Mouse (Mus musculus) thymus, adult 2 months (tissue): ENCODE data around the gene Krt10. TPM values are rescaled to one million over a fixed set of nuclear protein-coding genes. Genes with fewer than 3 reads are reported as not detected.

ENCODE experiments used
- DNase-seq: peaks from one replicate; pipeline ENCODE4 v3.0.0; 2021
- H3K27ac ChIP-seq: fragments of 200-500 bp; 2 replicates; pipeline ENCODE4 v1.5.1; 2012; ENCODE audit warnings: low read length, control low read depth; ENCODE audit not compliant: control insufficient read depth, insufficient read depth
- H3K27me3 ChIP-seq: fragments of 200-500 bp; 2 replicates; pipeline ENCODE4 v1.6.1; 2012; ENCODE audit warnings: mild to moderate bottlenecking, low read length, moderate library complexity, mixed read lengths; ENCODE audit not compliant: control insufficient read depth, insufficient read depth
- H3K36me3 ChIP-seq: fragments of 200-500 bp; 2 replicates; pipeline ENCODE4 v1.6.1; 2012; ENCODE audit warnings: mild to moderate bottlenecking, low read length, moderate library complexity; ENCODE audit not compliant: control insufficient read depth, insufficient read depth
- H3K4me1 ChIP-seq: fragments of 200-500 bp; replicated peaks from 2 replicates; pipeline ENCODE4 v1.6.1; 2012; ENCODE audit warnings: low read length; ENCODE audit not compliant: control insufficient read depth, insufficient read depth
- H3K4me3 ChIP-seq: fragments of 200-500 bp; 2 replicates; pipeline ENCODE4 v1.5.1; 2012; ENCODE audit warnings: mild to moderate bottlenecking, low read length, control low read depth, moderate library complexity; ENCODE audit not compliant: control insufficient read depth, insufficient read depth
- CTCF ChIP-seq: fragments of 200-500 bp; IDR thresholded peaks from 2 replicates; pipeline ENCODE4 v1.5.1; 2012; ENCODE audit warnings: mild to moderate bottlenecking, control low read depth, low read length, moderate library complexity, borderline replicate concordance; ENCODE audit not compliant: control insufficient read depth, poor library complexity, insufficient read depth; ENCODE audit errors: extremely low read depth
- POLR2A ChIP-seq: fragments of 200-500 bp; IDR thresholded peaks from 2 replicates; pipeline ENCODE4 v1.6.1; 2012; ENCODE audit warnings: mild to moderate bottlenecking, low read length, control low read depth, moderate library complexity; ENCODE audit not compliant: control insufficient read depth, poor library complexity, insufficient read depth; ENCODE audit errors: extremely low read depth
- WGBS: fragments of 180-500 bp; shearing (Covaris S2); methylation state at CpG from one replicate; pipeline ENCODE4 v1.1.7; 2018; 5-methylcytosine and 5-hydroxymethylcytosine counted together
- polyA plus RNA-seq: library from polyadenylated mRNA; depleted of rRNA; stranded (reverse); fragments of >200 nt; gene quantifications from 2 replicates; pipeline ENCODE4 v1.2.3, GENCODE M21; 2012

Krt10 gene
- polyA plus RNA-seq, 1 experiment: 6.4 TPM

GRCm38 (mm10) chr11:99374803-99375202 is 14.4 kb downstream of the Krt10 start, which contains the start of gene Krt28:
TSS of gene Krt28 (minus strand) at chr11:99374903.
- TF ChIP-seq POLR2A (no peak), CTCF (no peak)
- no peak within 1 kb of the TSS for H3K27ac ChIP-seq
- no peak within 1 kb of the TSS for H3K4me3 ChIP-seq
- no peak for DNase-seq
- 85% methylated on average over 13 of the region's 13 CpGs for WGBS
- no peaks in the 10 kb centered on the region for H3K36me3 ChIP-seq
- H3K27me3 ChIP-seq: no peaks in the 10 kb centered on the region
- peaks cover 7% of the 10 kb centered on the region for H3K4me1 ChIP-seq

GRCm38 (mm10) chr11:99369853-99370451 is 19.2 kb downstream of the Krt10 start:
- 58% methylated on average over 8 of the region's 8 CpGs for WGBS
- no peaks in the 10 kb centered on the region for H3K36me3 ChIP-seq
- H3K4me1 ChIP-seq: peaks cover 12% of the 10 kb centered on the region
- no peak overlapping the region for H3K4me3 ChIP-seq
- TF ChIP-seq POLR2A (no peak), CTCF (no peak)
- peak; percentile 4 for DNase-seq
- H3K27ac ChIP-seq: no peak overlapping the region
- no peaks in the 10 kb centered on the region for H3K27me3 ChIP-seq

GRCm38 (mm10) chr11:99369229-99369628 is 19.9 kb downstream of the Krt10 start:
- TF ChIP-seq CTCF (no peak), POLR2A (no peak)
- H3K4me1 ChIP-seq: peaks cover 12% of the 10 kb centered on the region

DNA sequence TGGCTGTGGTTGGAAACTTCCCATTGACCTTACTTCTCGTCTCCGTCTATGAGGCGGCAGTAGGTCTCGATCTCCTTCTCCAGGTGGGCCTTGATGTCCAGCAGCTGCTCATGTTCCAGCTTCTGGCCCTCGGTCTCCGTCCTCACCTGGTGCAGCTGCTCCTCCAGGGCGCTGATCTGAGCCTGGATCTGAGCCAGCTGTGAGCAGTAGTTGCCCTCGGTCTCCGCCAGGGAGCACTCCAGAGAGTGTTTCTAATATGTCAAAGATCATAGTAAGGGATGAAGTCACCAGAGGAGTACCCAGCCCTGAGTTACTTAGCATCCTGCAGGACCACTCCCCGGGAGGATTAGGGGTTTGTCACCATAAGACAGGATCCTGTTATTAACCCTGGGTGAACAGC is 22.4 kb downstream of the Krt10 start:
- 54% methylated on average over 10 of the region's 10 CpGs for WGBS
- TF ChIP-seq CTCF (no peak), POLR2A (no peak)
- Histone ChIP-seq H3K27ac (no peak overlapping the region), H3K27me3 (no peaks in the 10 kb centered on the region), H3K36me3 (no peaks in the 10 kb centered on the region), H3K4me3 (no peak overlapping the region), H3K4me1 (peaks cover 12% of the 10 kb centered on the region)
- DNase-seq: peak; percentile 21

More at GRCm38 (mm10) chr11:99369229-99369628, 19.9 kb downstream of the Krt10 start:
- Histone ChIP-seq H3K4me3 (no peak overlapping the region), H3K36me3 (no peaks in the 10 kb centered on the region), H3K27me3 (no peaks in the 10 kb centered on the region), H3K27ac (no peak overlapping the region)
- WGBS: 29% methylated on average over 3 of the region's 3 CpGs
- DNase-seq: no peak

GRCm38 (mm10) chr11:99364412-99364811 is 24.8 kb downstream of the Krt10 start:
- peak; percentile 8 for DNase-seq
- Histone ChIP-seq H3K27ac (no peak overlapping the region), H3K27me3 (no peaks in the 10 kb centered on the region), H3K4me3 (no peak overlapping the region), H3K4me1 (0 out of 2 replicates have a peak, but pooled peaks cover 4% of the 10 kb centered on the region), H3K36me3 (no peaks in the 10 kb centered on the region)
- WGBS: 20% methylated on average over 9 of the region's 9 CpGs
- TF ChIP-seq POLR2A: no peak
- no peak for TF ChIP-seq CTCF

DNA sequence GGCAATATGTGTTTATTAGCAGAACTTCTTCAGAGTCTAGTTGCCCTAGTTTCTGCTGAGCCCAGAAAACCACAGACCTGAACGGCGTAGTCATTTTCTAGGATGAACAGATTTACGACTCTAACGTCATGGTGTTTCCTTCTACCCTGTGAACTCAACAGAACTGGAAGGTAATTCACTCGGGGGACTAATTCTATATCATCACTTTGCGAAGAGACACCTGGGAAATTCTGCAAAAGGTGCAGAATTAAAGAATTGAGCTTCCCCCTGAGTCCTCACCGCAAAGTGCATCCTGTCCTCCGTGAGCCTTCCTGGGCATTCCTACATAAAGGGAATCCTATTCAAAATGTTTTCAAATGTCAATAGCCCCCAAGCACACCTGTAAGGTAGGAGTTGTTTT is 27.7 kb downstream of the Krt10 start:
- peaks cover 5% of the 10 kb centered on the region for H3K4me1 ChIP-seq
- no peak overlapping the region for H3K4me3 ChIP-seq
- 39% methylated on average over 8 of the region's 8 CpGs for WGBS
- H3K36me3 ChIP-seq: no peaks in the 10 kb centered on the region
- no peak overlapping the region for H3K27ac ChIP-seq
- H3K27me3 ChIP-seq: no peaks in the 10 kb centered on the region
- TF ChIP-seq CTCF: no peak
- TF ChIP-seq POLR2A: no peak
- DNase-seq: no peak

DNA sequence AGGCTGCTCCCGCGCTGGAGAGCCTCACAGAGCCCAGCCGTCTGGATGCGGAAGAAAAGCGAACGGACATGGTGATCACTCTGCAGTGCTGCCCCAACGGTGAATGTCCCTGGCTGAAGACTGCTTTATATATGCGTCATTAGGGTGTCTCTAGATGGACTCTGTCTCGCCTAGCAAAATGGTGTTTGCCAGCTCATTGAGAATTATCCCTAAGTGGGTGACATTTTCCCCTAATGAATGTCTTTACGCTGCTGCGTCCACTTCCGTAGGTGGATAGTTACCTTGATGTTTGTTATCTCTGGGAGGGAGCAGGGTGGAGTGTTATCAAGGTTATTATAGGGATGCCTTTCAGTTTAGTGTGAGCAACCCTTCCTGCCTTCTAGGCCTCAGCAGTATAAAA is 38.2 kb downstream of the Krt10 start, which contains the start of gene Krt27:
Gene Krt27, minus strand, starts transcription at position 101 of the 400 bp plus-strand sequence.
- 83% methylated on average over 12 of the region's 12 CpGs for WGBS
- no peak within 1 kb of the TSS for H3K27ac ChIP-seq

More for the DNA sequence above, 38.2 kb downstream of the Krt10 start, which contains the start of gene Krt27:
- Histone ChIP-seq H3K4me1 (no peaks in the 10 kb centered on the region), H3K27me3 (no peaks in the 10 kb centered on the region), H3K36me3 (no peaks in the 10 kb centered on the region), H3K4me3 (no peak within 1 kb of the TSS)
- TF ChIP-seq POLR2A (no peak), CTCF (no peak)
- no peak for DNase-seq
